Mouse (Mus musculus) erythroblast, embryonic 14.5 days (primary cell): Measurements from ENCODE around the gene Myd88. TPM values are rescaled to one million over a fixed set of nuclear protein-coding genes. Genes with fewer than 3 reads are reported as not detected.

ENCODE experiments used
- H3K27me3 ChIP-seq: 2 replicates; pipeline ENCODE4 v1.6.1; 2012; ENCODE audit warnings: inconsistent platforms; ENCODE audit not compliant: control insufficient read depth
- H3K36me3 ChIP-seq: 2 replicates; pipeline ENCODE4 v1.6.1; 2012; ENCODE audit warnings: mild to moderate bottlenecking, inconsistent platforms; ENCODE audit not compliant: control insufficient read depth
- H3K4me1 ChIP-seq: 2 replicates; pipeline ENCODE4 v1.6.1; 2012; ENCODE audit warnings: inconsistent platforms; ENCODE audit not compliant: control insufficient read depth
- H3K4me3 ChIP-seq: replicated peaks from 2 replicates; pipeline ENCODE3; 2012; ENCODE audit warnings: moderate library complexity, mild to moderate bottlenecking, inconsistent platforms
- H3K9me3 ChIP-seq: 2 replicates; pipeline ENCODE4 v1.6.1; 2012; ENCODE audit warnings: low read length, inconsistent platforms, mixed read lengths; ENCODE audit not compliant: control insufficient read depth
- GATA1 ChIP-seq: IDR thresholded peaks from 2 replicates; pipeline ENCODE4 v1.6.1; 2012; ENCODE audit warnings: low read length, inconsistent platforms, mixed read lengths
- TAL1 ChIP-seq: IDR thresholded peaks from 3 replicates; pipeline ENCODE4 v1.6.1; 2012; ENCODE audit warnings: low read length, inconsistent platforms, mixed read lengths
- polyA plus RNA-seq: library from polyadenylated mRNA; stranded (reverse); fragments of >175 nt; gene quantifications from 2 replicates; pipeline ENCODE4 v1.2.3, GENCODE M21; 2012

Gene Myd88
- polyA plus RNA-seq, 1 experiment, result 1.7 TPM

DNA sequence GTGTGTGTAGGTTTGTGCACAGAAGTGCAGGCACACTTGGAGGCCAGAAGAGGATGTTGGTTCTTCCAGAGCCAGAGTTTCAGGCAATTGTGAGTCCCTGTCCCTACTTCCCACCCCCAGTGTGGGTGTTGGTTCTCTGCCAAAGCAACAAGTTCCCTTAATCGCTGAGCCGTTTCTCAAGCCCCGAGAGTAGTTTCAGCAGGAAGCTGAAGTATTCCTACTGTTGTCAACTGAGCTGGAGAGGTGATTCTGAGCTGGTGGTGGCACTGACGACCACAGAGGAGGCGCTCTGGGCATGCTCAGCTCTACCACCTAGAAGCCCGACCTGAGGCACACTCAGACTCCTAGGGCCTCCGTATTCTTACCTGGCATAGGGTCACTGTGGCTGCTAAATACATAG, 24.1 kb upstream of the Myd88 start, which contains the start of gene Slc22a14:
Slc22a14 (minus strand) TSS at position 270 of the 400 bp plus-strand sequence.
- H3K4me3 ChIP-seq, result no peak within 1 kb of the TSS
- H3K9me3 ChIP-seq, result no peaks in the 10 kb centered on the region
- H3K27me3 ChIP-seq, result no peaks in the 10 kb centered on the region
- TF ChIP-seq GATA1, result no peak
- no peak for TF ChIP-seq TAL1
- H3K36me3 ChIP-seq, result peaks cover 21% of the 10 kb centered on the region
- no peaks in the 10 kb centered on the region for H3K4me1 ChIP-seq

GRCm38 (mm10) chr9:119363229-119363628, 22.0 kb upstream of the Myd88 start:
- Histone ChIP-seq H3K36me3 (peaks cover 19% of the 10 kb centered on the region), H3K4me1 (peaks cover 2% of the 10 kb centered on the region), H3K27me3 (peaks cover 2% of the 10 kb centered on the region; the same call in 1 of the 2 replicates), H3K4me3 (no peak overlapping the region), H3K9me3 (no peaks in the 10 kb centered on the region)
- TF ChIP-seq GATA1, result no peak
- TF ChIP-seq TAL1, result no peak

- TF ChIP-seq TAL1 (no peak), GATA1 (no peak)
- Histone ChIP-seq H3K4me1 (peaks cover 14% of the 10 kb centered on the region), H3K36me3 (peaks cover 12% of the 10 kb centered on the region), H3K27me3 (peaks cover 4% of the 10 kb centered on the region; the same call in 1 of the 2 replicates), H3K4me3 (no peak overlapping the region), H3K9me3 (no peaks in the 10 kb centered on the region)
These were observed 20.2 kb upstream of the Myd88 start for GRCm38 (mm10) chr9:119361416-119361815.

- Histone ChIP-seq H3K9me3 (no peaks in the 10 kb centered on the region), H3K27me3 (peaks cover 4% of the 10 kb centered on the region; the same call in 1 of the 2 replicates), H3K4me3 (peak overlapping the region; percentile 75), H3K36me3 (peaks cover 12% of the 10 kb centered on the region), H3K4me1 (peaks cover 14% of the 10 kb centered on the region)
- no peak for TF ChIP-seq GATA1
- TF ChIP-seq TAL1, result no peak
These were observed 16.8 kb upstream of the Myd88 start for GRCm38 (mm10) chr9:119358058-119358429.

DNA sequence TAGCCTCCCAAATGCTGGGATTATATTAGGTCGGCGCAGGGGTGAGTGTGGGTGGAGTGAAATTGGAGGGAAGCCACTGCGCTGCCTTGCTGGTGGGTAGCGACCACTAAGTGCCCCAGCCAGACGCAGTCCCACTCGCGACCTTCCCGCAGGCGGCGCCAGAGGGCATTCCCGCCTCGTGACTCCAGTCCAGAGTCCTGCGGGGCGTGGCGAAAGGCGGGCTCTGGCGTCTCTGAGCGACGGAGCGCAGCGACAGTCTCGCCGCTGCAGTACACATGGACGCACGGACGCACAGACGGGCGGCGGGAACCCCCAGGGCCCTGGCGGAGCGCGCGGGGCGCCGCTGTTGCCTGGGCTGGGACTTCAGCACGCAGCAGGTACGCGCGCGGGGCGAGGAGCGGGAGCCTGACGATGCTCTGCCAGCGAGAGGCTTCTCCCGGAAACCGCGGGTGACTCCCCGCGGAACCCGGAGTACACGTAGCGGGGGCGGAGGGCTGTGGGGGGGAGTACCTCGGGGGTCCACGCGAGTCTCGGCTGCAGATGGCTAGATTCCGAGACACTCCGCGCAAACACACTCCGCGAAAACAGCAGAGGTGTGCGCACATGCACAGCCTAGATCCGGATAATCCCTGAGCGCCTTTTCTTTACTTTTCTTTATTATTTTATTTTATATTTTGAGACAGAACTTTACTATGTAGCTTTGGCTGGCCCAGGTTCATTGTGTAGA, 16.3 kb upstream of the Myd88 start, which contains the start of gene Xylb:
Xylb (plus strand) TSS at position 51 of the 727 bp plus-strand sequence.
- Histone ChIP-seq H3K36me3 (peaks cover 9% of the 10 kb centered on the region; the same call in 1 of the 2 replicates), H3K4me3 (peak within 1 kb of the TSS; percentile 75), H3K27me3 (peaks cover 4% of the 10 kb centered on the region; the same call in 1 of the 2 replicates)

DNA sequence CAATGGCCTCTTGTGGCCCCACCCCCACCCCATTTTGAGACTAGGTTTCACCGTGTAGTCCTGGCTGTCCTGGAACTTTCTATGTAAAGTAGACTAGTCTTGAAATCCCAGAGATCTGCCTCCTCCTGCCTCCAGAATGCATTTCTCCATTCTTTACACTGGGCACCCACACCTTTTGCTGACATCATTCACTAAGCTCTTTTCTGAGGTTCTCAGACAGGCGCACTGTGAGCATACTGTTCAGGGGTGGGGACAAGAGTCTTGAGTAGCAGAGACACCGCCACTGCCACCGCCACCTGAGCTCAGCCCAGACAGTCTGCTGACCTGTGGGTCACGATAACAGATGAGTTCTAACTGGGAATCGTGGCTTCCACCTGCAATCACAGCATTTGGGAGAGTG, 14.7 kb upstream of the Myd88 start:
- no peaks in the 10 kb centered on the region for H3K9me3 ChIP-seq
- TF ChIP-seq GATA1 (no peak), TAL1 (no peak)
- peaks cover 4% of the 10 kb centered on the region; the same call in 1 of the 2 replicates for H3K27me3 ChIP-seq
- no peak overlapping the region for H3K4me3 ChIP-seq
- H3K36me3 ChIP-seq, result peaks cover 11% of the 10 kb centered on the region
- H3K4me1 ChIP-seq, result peaks cover 16% of the 10 kb centered on the region

More for the DNA sequence above, 16.3 kb upstream of the Myd88 start, which contains the start of gene Xylb:
- TF ChIP-seq GATA1, result no peak
- TF ChIP-seq TAL1, result no peak
- Histone ChIP-seq H3K9me3 (no peaks in the 10 kb centered on the region), H3K4me1 (peaks cover 14% of the 10 kb centered on the region)

- Histone ChIP-seq H3K9me3 (no peaks in the 10 kb centered on the region), H3K4me3 (no peak overlapping the region), H3K4me1 (peaks cover 16% of the 10 kb centered on the region), H3K27me3 (peaks cover 4% of the 10 kb centered on the region; the same call in 1 of the 2 replicates), H3K36me3 (peaks cover 14% of the 10 kb centered on the region)
- TF ChIP-seq GATA1 (no peak), TAL1 (no peak)
These were observed 12.7 kb upstream of the Myd88 start for GRCm38 (mm10) chr9:119353926-119354325.

DNA sequence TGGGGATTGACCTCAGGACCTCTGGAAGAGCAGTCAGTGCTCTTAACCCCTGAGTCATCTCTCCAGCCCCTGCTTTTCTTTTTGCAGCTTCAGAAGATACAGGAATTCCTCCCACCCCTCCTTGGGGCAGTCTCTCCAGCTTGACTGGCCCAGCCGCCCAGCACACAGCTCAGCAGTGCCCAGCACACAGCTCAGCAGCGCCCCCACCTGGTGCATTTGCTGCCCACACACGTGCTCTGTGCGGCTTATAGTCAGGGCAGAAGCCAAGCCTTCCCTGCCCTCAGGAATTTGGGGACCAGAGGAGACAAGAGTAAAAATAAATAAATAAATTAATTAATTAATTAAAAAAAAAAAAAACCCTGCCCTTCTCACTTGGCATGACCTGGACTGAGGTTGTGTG, 10.8 kb upstream of the Myd88 start:
- H3K4me1 ChIP-seq, result peaks cover 2% of the 10 kb centered on the region; the same call in 1 of the 2 replicates
- peaks cover 30% of the 10 kb centered on the region for H3K36me3 ChIP-seq
- no peaks in the 10 kb centered on the region for H3K9me3 ChIP-seq
- no peaks in the 10 kb centered on the region for H3K27me3 ChIP-seq
- TF ChIP-seq GATA1 (no peak), TAL1 (no peak)
- no peak overlapping the region for H3K4me3 ChIP-seq

DNA sequence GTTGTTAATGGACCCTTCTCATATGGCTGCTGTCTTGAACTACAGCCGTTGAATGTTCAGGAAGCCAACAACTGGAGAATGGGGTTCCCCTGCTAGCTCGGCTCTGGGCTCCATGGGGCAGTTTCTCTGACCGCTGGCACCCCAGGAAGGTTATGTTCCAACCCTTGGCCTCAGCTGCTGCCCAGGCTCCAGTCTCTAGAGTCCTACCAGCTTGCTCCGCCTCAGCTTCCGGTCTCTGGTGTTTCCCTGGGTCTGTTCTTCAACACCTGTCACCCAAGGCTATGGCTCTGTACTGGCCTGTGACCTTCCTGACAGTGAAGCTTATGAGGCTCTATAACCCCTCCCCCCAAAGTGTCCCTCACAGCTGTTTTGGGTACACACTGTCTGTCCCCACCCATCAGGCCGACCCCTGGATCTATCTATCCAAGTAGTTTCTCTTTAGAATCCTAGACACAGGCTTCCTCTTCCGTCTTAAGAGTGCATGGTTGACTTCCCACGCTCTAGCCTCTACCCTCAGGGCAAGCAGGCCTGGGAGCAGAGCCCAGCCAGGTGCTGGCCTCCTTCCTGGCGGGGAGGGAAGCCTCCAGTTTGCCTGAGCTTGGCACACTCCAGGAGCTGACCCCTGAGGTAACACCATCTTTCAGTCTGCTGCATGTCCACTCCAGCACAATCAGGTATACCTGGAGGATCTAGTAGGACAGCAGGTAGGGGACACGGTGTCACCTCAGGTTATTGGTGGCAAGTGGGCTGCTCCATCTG, 9.9 kb upstream of the Myd88 start:
- H3K9me3 ChIP-seq, result no peaks in the 10 kb centered on the region
- H3K4me1 ChIP-seq, result 0 out of 2 replicates have a peak, but pooled peaks cover 2% of the 10 kb centered on the region
- H3K36me3 ChIP-seq, result peaks cover 39% of the 10 kb centered on the region
- TF ChIP-seq GATA1 (no peak), TAL1 (no peak)
- no peak overlapping the region for H3K4me3 ChIP-seq
- no peaks in the 10 kb centered on the region for H3K27me3 ChIP-seq
